Mouse (Mus musculus) heart, embryonic 12.5 days (tissue): ENCODE results near the gene Ezh1. TPM values are rescaled to one million over a fixed set of nuclear protein-coding genes. Genes with fewer than 3 reads are reported as not detected.

Experiments
- polyA plus RNA-seq: library from polyadenylated mRNA; unstranded; fragments of >200 nt; fragmentation: Nextera tagmentation; extraction: Ambion mirVana; gene quantifications from 2 replicates; pipeline ENCODE4 v1.2.1, GENCODE M21; 2016

Ezh1 gene
- polyA plus RNA-seq, 1 experiment from 2014 or later: 14.9 TPM

Other genes starting within 250 kb of the Ezh1 start
- gene Atp6v0a1, start 217.0 kb downstream of the Ezh1 start, polyA plus RNA-seq: 70.0 and 71.4 TPM in 2 replicates
- 17.5 and 18.1 TPM in 2 replicates for gene Naglu, start 156.5 kb downstream of the Ezh1 start, polyA plus RNA-seq
- not detected in 2 replicates for gene Hsd17b1, start 148.1 kb downstream of the Ezh1 start, polyA plus RNA-seq
- 27.2 and 30.4 TPM in 2 replicates for gene Coasy, start 143.9 kb downstream of the Ezh1 start, polyA plus RNA-seq
- 36.2 and 37.3 TPM in 2 replicates for gene Mlx, start 139.2 kb downstream of the Ezh1 start, polyA plus RNA-seq
- 20.8 and 21.3 TPM in 2 replicates for gene Psmc3ip, start 131.0 kb downstream of the Ezh1 start, polyA plus RNA-seq
- 15.2 and 15.9 TPM in 2 replicates for gene Retreg3, start 106.6 kb downstream of the Ezh1 start, polyA plus RNA-seq
- 77.3 and 78.8 TPM in 2 replicates for gene Tubg1, start 106.5 kb downstream of the Ezh1 start, polyA plus RNA-seq
- 3.3 and 3.6 TPM in 2 replicates for gene Tubg2, start 70.6 kb downstream of the Ezh1 start, polyA plus RNA-seq
- 0.37 and 0.71 TPM in 2 replicates for gene Cntnap1, start 55.9 kb downstream of the Ezh1 start, polyA plus RNA-seq
- gene Plekhh3, start 55.1 kb downstream of the Ezh1 start, polyA plus RNA-seq: 10.4 and 10.6 TPM in 2 replicates
- gene Ccr10, start 51.0 kb downstream of the Ezh1 start, polyA plus RNA-seq: 0.15 and 0.36 TPM in 2 replicates
- gene Ramp2, start 19.6 kb upstream of the Ezh1 start, polyA plus RNA-seq: 233 and 245 TPM in 2 replicates
- gene Vps25, start 27.2 kb upstream of the Ezh1 start, polyA plus RNA-seq: 98.8 and 101 TPM in 2 replicates
- gene Wnk4, start 34.1 kb upstream of the Ezh1 start, polyA plus RNA-seq: 14.0 TPM in 2 replicates
- gene Cntd1, start 52.5 kb upstream of the Ezh1 start, polyA plus RNA-seq: 0.81 and 1.5 TPM in 2 replicates
- 165 and 171 TPM in 2 replicates for gene Coa3, start 52.7 kb upstream of the Ezh1 start, polyA plus RNA-seq
- 141 TPM in 2 replicates for gene Becn1, start 75.8 kb upstream of the Ezh1 start, polyA plus RNA-seq
- 131 and 136 TPM in 2 replicates for gene Psme3, start 89.8 kb upstream of the Ezh1 start, polyA plus RNA-seq
- 1.3 and 1.5 TPM in 2 replicates for gene Aoc2, start 98.6 kb upstream of the Ezh1 start, polyA plus RNA-seq
- gene Aoc3, start 104.1 kb upstream of the Ezh1 start, polyA plus RNA-seq: 0.06 and 0.17 TPM in 2 replicates
- not detected in 2 replicates for gene G6pc, start 141.1 kb upstream of the Ezh1 start, polyA plus RNA-seq
- 42.9 and 55.5 TPM in 2 replicates for gene Aarsd1, start 191.2 kb upstream of the Ezh1 start, polyA plus RNA-seq
- 6.7 and 14.0 TPM in 2 replicates for gene Gm27029, start 198.3 kb upstream of the Ezh1 start, polyA plus RNA-seq
- gene Rundc1, start 198.6 kb upstream of the Ezh1 start, polyA plus RNA-seq: 17.3 and 17.4 TPM in 2 replicates
- 80.3 and 80.5 TPM in 2 replicates for gene Ptges3l, start 198.9 kb upstream of the Ezh1 start, polyA plus RNA-seq
- 247 and 258 TPM in 2 replicates for gene Rpl27, start 215.8 kb upstream of the Ezh1 start, polyA plus RNA-seq
- 11.5 and 12.3 TPM in 2 replicates for gene Ifi35, start 221.9 kb upstream of the Ezh1 start, polyA plus RNA-seq
- gene Rnd2, start 238.5 kb upstream of the Ezh1 start, polyA plus RNA-seq: 30.5 and 31.9 TPM in 2 replicates
- 39.3 and 40.4 TPM in 2 replicates for gene Vat1, start 239.8 kb upstream of the Ezh1 start, polyA plus RNA-seq